ENCODE assay signal across 1 mouse cellular context in genomic region chr19:4191528-4192250, GRCm38 (mm10).
A peak's percentile ranks its signal among the peaks of the same experiment; 100 is the strongest.
TF ChIP-seq lines count a peak whose summit lies in the region.

Gene Ppp1ca (plus strand): TSS chr19:4192065.

TF ChIP-seq in CH12.LX, 34 proteins besides CTCF, POLR2A, EP300 and RAD21 (continued from another document):
- TF ChIP-seq MXI1 (IDR thresholded peaks at IDR 0.05; ENCODE audit: low read depth, low read length) (no peak; the same call in 1 of the 2 replicates), PAX5 (IDR thresholded peaks at IDR 0.05; ENCODE audit: low read length) (no peak), ZKSCAN1 (IDR thresholded peaks at IDR 0.05; ENCODE audit: borderline replicate concordance, low read depth, low read length) (no peak), KAT2A (IDR thresholded peaks at IDR 0.05; ENCODE audit: insufficient replicate concordance, low read length) (0 out of 2 replicates have a peak, but pooled peaks have one; percentile 18), NRF1 (IDR thresholded peaks at IDR 0.05; ENCODE audit: low read depth, low read length) (0 out of 2 replicates have a peak, but pooled peaks have one; percentile 24), MEF2A (IDR thresholded peaks at IDR 0.05; ENCODE audit: borderline replicate concordance, low read depth, low read length) (peak; percentile 47), GABPA (IDR thresholded peaks at IDR 0.05; ENCODE audit: insufficient replicate concordance, low read depth, low read length) (no peak), USF1 (IDR thresholded peaks at IDR 0.05; ENCODE audit: low read depth, low read length) (no peak), MYC (IDR thresholded peaks at IDR 0.05; ENCODE audit: low read depth, low read length) (0 out of 2 replicates have a peak, but pooled peaks have one; percentile 39), USF2 (conservative IDR thresholded peaks at IDR 0.05; ENCODE audit: low read depth, low read length) (no peak), TCF12 (IDR thresholded peaks at IDR 0.05; ENCODE audit: low read depth, low read length) (0 out of 2 replicates have a peak, but pooled peaks have one; percentile 34), MAX (IDR thresholded peaks at IDR 0.05; ENCODE audit: low read length) (peak; percentile 32), MAZ (IDR thresholded peaks at IDR 0.05; ENCODE audit: low read depth, low read length) (peak; percentile 98), IRF4 (IDR thresholded peaks at IDR 0.05; ENCODE audit: low read depth, low read length) (0 out of 2 replicates have a peak, but pooled peaks have one; percentile 7), BHLHE40 (IDR thresholded peaks at IDR 0.05; ENCODE audit: low read depth, low read length) (peak; percentile 11; the same call in 1 of the 2 replicates), TBP (conservative IDR thresholded peaks at IDR 0.05; ENCODE audit: low read depth, low read length) (peak; percentile 70), ZMIZ1 (IDR thresholded peaks at IDR 0.05; ENCODE audit: low read depth, low read length) (peak; percentile 56; the same call in 1 of the 2 replicates), NELFE (IDR thresholded peaks at IDR 0.05; ENCODE audit: low read depth, low read length) (peak; percentile 82), JUND (conservative IDR thresholded peaks at IDR 0.05; ENCODE audit: low read depth, low read length) (no peak), ZNF384 (IDR thresholded peaks at IDR 0.05; ENCODE audit: low read depth, low read length) (peak; percentile 73), CHD1 (IDR thresholded peaks at IDR 0.05; ENCODE audit: low read depth, low read length) (no peak), UBTF (IDR thresholded peaks at IDR 0.05; ENCODE audit: low read depth, low read length) (no peak; the same call in 1 of the 2 replicates)
